Mouse (Mus musculus) layer of hippocampus, adult 11-12 months (tissue): ENCODE measurements around the gene Olfr787.

ENCODE experiments used
- DNase-seq: peaks from one replicate; pipeline ENCODE4 v3.0.0; 2022; ENCODE audit warnings: low spot score

Gene Olfr787

DNA sequence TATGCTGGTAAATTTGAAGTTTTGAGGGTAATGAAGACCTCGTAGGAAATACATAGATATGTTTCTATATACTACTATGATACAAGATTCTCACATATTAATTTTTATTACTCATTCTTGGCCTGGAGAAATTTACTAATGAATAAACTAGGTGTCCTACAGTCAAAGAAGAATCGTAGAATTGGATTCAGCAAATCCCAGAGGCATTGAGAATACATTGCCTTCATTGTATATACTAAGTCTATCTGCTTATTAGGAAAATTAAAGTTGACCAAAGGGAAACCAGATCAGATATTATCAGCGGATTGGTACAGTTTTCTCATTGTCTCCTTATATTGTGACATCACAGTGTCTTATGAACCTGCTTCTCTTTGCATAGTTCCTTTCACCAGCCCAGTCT, at the start of gene Olfr787:
Gene Olfr787 (plus strand): TSS at position 301 of the 400 bp plus-strand sequence.
- no peak for DNase-seq

GRCm38 (mm10) chr10:129427006-129427405, 34.7 kb upstream of the Olfr787 start, which contains the start of gene Olfr786:
TSS of gene Olfr786 (plus strand) at chr10:129427306.
- DNase-seq: no peak

DNA sequence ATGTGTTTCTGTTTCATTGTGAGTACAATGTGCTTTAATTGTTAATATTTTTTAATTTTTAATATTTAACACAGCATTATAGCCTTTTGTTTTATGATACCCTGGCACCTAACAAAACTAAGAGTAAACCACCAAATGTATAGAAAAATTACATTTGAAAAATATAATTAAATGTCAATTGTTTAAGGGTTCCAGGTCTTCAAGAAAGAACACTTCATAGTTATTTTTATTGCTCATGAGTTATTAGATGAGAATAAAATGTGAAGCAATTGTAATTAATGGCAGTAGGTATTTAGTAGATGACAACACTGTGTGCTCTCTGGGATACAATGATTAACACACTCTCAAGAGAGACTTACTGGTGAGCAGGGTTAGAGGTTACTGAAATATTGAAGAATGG, 9.0 kb downstream of the Olfr787 start, which contains the start of gene Olfr788:
Gene Olfr788 (plus strand): TSS at position 301 of the 400 bp plus-strand sequence.
- DNase-seq: no peak

DNA sequence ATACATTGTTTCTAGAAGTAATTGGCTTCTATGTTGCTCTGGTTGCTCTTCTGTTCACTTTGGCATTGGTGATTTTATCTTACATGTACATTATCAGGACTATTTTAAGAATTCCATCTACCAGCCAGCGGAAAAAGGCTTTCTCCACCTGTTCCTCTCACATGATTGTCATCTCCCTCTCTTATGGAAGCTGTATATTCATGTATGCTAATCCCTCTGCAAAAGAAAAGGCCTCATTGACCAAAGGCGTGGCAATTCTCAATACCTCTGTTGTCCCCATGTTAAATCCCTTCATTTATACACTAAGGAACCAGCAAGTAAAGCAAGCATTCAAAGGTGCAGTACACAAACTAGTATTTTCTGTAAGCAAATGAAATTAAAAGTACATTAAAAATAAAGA, 11.6 kb downstream of the Olfr787 start:
- DNase-seq: no peak

DNA sequence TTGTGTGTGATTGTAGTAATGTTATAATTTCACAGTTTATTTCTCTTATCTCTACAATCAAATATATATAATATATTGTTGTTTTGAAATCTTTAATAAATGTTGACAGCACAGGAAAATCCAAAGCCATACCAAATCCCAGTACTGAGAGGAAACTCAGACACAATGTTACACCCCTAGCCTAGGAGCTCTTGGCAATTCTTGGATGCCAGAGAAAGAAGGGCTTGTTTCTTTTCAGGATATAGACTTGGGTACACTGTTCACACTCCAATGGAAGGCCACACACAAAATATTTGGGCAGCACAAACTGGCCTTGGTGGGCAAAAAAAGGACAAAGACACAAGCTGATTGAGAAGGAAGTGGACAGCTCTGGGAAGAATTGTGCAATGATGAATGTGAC, 12.1 kb downstream of the Olfr787 start:
- no peak for DNase-seq

DNA sequence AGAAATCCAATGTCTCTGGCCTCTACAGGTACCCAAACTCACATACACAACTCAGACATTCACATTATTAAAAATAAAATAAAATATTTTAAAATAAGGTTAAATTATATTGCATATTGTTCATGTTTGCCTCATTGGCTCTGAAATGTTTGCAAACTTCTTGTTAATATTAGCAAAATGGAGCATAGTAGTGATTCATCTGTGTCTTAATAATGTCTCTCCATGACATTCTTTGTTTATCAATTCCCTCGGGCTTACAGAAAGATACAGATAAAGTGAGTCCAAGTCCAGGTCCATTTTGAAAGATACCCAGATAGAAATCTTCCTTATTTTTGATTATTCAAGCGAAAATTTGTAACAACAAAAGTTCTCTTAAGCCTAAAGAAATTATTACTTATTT, 22.8 kb downstream of the Olfr787 start, which contains the start of gene Olfr789:
Gene Olfr789 (plus strand): TSS at position 301 of the 400 bp plus-strand sequence.
- DNase-seq: no peak

DNA sequence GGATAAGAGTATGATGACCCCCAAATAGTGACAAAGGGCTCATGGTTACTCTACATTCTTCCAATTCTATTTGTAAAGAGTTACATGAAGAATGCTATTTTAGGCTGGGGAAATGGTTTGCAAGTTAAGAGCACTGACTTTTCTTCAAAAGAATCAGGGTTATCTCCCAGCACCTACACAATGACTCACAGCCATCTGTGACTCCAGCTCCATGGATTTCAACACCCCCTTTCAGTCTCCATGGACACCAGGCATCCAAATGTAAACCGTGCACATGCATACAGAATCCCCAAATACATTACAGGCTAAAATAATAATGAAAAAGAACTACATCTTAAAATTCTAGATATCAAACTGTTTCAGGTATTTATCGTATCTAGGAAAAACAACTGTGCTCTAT, 28.4 kb downstream of the Olfr787 start:
- DNase-seq: no peak

DNA sequence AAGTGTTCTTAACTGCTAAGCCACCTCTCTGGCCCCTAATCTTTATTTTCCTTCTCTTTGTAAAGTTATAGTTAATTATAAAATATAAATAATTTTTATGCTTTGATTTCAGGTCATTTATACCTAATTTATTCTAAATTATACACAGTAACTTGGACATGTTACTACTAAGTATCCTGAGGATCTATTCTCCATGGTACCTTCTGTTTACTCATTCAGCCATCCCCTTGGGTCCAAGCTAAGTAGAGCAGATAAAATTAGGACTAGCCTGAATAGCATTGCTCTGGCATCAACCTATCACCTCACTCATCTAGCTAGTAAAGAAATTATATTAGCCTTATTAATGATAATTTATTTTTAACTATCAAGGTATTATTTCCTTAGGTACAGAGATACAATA, 36.5 kb downstream of the Olfr787 start, which contains the start of gene Olfr790:
Gene Olfr790 (plus strand): TSS at position 301 of the 400 bp plus-strand sequence.
- DNase-seq: no peak
